Mouse (Mus musculus): ENCODE data around the gene Fam167b.
"Not testable (repeated sequence)": the region's sequence is repeated elsewhere in the genome, so short reads cannot be mapped to it uniquely, and the experiment has no call there.

Fam167b gene

DNA sequence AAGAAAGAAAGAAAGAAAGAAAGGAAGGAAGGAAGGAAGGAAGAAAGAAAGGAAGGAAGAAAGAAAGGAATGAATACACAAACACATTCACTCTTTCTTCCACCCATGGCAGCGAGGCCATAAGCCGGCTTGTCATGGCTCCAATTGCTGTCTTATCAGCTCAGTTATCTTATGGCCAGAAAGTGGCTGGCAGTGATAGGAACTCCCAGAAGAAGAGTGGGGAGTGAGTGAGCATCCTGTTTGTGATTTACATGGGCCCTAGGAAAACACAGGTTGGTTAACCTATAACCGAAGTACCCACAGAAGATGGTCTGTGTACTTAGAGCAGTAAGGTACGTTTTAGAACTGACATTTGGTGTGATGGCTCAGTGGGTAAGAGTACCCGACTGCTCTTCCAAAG lies 17.2 kb downstream of the Fam167b start:
- in situ Hi-C loops (cut with MseI, MboI) = no loop called here

DNA sequence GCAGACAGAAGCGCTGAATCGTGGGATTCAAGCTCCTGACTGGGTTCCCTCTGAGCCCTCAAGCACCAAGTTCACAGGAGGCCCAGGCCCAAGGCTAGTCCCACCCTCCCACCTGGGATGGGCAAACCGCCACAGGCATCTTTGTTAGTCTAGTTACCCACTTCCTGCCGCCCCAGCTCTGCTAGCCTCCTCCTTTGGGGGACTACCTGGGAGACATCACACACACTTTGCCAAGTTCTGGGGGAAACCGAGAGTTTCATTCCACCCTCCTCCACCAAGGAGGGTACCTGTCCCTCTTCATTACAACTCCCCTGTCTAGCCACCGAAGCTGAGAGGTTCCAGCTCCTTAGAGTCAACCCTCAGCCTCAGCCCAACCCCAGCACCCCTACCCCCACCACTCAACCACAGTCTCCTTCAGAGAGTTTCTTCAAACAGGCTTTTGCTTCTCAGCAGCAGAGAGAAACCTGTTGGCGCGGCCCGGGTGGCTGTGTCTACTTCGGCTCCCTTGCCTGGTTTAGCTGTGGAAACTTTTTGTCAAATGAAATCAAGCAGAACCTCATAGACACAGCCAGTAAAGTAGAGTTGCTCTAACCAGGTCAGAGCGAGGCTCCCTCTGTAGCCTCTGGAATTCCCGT lies 19.9 kb downstream of the Fam167b start:
- in situ Hi-C loops (cut with MseI, MboI) = no loop called here

DNA sequence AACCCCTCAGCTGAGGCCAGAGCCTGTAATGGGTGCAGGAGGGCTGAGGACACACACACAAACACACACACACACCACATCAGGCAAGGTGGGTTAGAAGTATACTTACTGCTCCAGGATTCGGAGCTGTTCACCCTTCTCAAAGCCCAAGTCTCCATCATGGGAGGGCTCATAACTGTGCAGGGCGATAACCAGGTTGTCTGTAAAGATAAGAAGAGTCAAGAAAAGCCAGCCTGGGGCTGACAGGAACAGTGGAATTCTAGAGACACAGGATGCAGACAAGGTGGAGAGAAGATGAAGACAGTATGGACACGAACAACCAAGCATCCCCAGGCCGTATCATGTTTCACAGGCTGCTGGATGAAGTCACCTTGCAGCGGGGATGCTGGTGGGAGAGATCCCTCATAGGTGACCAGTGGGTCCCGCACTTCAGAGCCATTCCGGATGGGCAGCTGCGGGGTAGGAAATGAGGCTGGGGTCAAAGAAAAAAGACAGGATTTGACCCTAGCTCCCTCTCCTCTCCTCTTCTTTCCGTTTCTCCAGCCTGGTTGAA lies 21.0 kb downstream of the Fam167b start:
- in situ Hi-C loops (cut with MseI, MboI) = no loop called here

DNA sequence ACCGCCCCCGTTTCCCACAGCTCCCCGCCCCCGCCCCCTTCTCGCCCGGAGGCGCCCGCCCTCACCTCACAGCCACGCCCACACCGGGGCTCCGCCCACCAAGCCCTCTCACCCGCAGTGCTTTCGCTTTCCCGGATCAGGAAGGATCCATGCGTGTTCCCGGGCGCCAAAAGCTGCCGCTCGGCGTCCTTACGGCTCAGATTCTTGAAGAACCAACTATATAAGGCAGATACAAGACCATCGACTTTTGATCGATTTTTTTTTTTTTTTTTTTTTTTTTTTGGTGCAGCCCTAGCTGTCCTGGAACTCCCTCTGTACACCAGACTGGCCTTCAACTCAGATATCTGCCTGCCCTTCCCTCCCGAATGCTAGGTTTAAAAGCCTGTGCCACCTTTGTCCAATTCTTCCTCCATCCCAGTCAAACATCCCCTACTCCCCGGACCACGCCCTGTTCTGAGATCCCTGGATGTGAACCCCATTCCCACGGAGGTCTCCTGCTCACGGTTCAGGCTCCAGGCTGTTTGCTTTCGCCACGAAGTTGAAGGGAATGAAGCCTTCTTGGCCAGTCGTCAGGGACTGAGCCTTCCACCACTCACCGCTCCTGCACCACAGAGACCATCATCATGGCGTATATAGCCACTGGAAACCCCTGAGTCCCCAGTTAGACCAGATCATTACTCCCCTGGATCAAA lies 21.7 kb downstream of the Fam167b start:
- in situ Hi-C loops (cut with MseI, MboI) = no loop called here

DNA sequence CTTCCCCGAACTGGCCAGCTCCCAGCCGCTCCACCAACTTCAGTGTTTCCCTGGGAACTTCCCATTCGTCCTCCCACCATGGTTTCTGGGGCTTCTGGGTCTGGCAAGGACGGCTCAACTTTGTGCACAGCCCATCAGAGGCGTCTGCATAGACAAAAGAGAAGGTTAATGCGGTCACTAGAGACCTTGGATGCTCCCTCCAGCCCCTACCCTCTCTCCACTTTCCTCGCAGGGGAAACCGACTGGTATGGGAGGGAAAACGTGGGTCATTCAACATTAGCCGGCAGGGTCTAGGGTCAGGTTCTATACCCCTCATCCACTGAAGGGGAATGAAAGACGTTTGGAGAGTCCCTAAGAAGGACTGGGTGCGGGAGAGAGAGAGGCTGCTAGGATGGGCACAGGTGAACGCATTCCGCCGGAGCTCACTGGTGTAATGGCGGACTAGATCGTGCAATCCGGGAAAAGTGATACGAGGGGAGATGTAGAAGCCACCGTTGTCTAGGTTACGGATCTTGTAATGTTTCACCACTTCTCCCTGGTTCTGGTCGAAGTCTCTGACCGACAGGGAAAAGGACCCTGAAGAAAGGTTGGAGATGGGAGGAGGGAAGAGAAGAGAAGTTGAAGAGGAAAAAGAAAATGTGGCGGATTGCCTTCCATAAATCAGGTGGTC lies 22.4 kb downstream of the Fam167b start:
- in situ Hi-C loops (cut with MseI, MboI) = no loop called here

DNA sequence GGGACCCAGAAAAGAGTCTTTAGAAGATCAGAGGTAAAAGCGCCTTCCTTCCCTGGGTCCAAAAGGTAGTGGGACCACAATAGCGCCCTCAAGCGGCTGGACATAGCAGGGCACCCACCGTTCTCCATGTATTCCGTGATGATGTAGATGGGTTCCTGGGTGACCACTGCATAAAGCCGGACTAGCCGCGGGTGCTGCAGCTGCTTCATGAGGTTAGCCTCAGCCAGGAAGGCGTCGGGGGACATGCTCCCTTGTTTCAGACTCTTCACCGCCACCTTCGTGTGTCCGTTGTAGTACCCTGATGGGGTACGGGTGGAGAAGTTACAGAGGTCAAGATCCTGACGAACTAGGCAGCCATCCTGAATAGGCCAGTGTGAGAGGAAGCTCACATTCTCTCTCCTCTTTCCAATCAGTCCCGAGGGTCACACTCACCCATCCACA lies 22.9 kb downstream of the Fam167b start:
- in situ Hi-C loops (cut with MseI, MboI) = no loop called here

DNA sequence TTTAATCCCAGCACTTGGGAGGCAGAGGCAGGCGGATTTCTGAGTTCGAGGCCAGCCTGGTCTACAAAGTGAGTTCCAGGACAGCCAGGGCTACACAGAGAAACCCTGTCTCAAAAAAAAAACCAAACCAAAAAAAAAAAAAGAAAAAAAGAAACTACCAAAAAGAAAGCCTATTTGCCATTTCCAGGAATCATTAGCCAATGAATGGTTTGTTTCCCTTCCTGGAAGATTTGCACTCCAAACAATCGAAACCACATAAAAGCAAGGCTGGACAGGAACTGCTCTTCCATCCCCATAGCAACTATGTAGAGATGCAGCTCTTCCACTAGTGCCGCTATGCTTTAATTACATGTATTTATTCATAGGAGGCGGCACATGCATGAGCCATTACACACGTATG lies 23.8 kb downstream of the Fam167b start:
- in situ Hi-C loops (cut with MseI, MboI) = not testable (repeated sequence)

DNA sequence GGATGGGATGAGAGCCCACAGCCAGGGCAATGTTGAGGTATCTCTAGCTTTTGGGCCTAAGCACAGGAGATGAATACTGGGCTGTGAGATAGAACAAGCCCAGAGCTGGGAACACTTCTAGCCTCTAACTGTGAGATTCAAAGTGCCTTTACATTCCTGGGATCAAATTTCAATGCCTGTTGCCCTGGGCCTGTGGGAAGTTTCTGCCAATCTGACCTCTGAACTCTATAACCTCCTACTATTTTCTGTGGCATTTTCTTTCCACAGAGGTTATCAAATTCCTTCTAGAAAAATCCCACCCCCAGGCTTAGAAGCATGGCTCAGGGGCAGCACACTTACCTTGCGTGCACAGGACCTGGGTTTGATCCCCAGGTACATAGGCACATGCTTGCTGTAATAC lies 28.1 kb downstream of the Fam167b start:
- in situ Hi-C loops (cut with MseI, MboI) = no loop called here

DNA sequence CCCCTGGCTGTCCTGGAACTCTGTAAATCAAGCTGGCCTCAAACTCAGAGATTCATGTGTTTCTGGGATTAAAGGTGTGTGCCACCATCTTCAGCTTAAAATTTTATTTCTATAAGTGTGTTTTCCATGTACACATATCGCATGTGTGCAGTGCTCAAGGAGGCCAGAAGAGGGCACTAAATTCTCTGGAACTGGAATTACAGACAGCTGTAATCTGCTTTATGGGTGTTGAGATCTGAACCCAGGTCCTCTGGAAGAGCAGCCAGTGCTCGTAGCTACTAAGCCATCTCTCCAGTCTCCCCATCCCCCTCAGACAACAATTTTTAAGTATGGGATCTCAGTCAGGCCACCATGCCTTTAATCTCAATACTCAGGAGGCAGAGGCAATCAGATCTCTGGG lies 29.0 kb downstream of the Fam167b start:
- in situ Hi-C loops (cut with MseI, MboI) = no loop called here

DNA sequence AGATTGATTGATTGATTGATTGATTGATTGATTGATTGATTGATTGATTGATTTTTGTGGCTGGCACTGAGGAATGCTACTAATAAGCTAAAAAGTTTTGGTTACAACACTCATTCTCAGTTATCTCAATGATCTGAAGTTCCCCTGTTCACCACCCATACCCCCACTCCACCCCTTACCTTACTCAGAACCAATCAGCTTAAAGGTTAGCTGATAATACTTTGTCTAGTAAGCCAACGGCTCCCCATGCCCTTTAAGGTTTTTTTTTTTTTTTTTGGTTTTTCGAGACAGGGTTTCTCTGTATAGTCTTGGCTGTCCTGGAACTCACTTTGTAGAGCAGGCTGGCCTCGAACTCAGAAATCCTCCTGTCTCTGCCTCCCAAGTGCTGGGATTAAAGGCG lies 30.7 kb downstream of the Fam167b start:
- in situ Hi-C loops (cut with MseI, MboI) = not testable (repeated sequence)

DNA sequence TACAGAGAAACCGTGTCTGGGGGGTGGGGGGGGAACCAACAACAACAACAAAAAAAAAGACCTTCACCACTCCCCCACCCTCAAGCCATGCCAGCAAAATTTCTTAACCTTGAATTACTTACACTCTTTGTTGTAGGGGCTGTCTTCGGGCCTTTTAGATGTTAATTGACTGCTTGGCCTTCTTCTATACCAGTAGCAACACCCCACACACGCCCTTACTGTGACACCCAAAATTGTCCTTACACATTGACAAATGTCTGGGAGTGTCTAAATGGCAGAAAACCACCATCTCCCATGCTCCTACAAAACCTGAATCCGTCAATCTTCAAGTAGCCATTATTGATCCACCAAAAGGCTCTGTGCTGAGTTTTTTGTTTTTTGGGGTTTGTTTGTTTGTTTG lies 34.2 kb downstream of the Fam167b start:
- in situ Hi-C loops (cut with MseI, MboI) = no loop called here

DNA sequence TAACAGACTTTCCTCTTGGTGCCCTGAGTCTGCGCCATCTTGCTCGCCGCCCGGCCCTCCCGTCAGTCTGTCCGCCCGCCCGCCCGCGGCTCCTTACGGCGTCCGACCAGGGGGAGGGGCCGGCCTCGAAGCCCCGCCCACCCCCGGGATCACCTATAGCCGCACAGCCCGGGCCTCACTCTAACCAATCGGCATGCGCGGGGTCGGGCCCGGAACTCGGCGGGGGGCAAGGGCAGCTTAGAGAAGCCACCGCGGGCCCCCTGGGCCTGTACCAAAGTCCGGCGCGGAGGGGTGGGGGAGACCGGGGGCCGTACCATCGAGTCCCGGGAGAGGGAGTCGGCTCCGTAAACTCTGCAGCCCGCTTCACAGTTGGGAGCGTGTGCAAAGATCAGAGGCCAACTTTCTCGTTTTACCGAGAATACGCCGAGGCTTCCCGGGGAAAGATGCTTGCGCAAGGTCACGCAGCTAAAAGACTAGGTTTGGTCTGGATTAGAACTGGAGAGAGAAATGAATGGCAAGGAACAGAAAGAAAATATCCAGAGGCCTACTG lies 35.7 kb downstream of the Fam167b start, which contains the start of gene Hdac1:
Gene Hdac1 (minus strand): TSS at position 122 of the 550 bp plus-strand sequence.
- in situ Hi-C loops (cut with MseI, MboI) = no loop called here

DNA sequence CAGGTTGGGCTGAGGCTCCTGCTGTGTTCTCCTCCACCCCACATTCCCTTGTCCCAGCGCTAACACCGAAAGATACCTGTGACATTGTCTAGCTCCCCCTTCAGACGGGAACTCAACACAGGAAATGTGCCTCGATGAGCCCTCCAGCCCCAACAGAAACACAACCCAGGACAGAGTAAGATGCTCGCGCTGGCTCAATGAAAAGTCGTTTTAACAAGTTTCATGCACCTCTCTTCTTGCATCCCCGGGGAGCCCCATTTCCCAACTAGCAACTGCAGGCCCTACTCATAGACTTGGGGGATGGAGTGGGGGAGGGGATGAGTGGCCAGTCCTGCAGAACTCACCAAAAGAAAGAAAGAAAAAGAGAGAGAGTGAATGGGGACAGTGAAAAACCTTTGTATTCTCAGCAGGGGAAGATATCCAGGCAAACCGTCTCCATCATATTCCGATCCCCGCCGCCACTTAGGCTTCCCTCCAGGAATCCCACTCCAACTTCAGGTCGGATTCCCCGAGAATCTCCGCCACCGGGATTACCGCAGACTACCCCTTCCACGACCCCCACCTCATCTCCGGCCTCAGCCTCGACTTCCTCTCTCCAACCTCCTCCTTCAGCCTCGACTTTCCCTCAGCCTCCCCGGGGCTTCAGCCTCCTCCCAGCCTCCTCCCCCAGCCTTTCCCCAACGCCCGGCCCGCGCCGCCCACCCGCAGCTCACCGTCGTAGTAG lies 36.3 kb downstream of the Fam167b start:
- in situ Hi-C loops (cut with MseI, MboI) = no loop called here

DNA sequence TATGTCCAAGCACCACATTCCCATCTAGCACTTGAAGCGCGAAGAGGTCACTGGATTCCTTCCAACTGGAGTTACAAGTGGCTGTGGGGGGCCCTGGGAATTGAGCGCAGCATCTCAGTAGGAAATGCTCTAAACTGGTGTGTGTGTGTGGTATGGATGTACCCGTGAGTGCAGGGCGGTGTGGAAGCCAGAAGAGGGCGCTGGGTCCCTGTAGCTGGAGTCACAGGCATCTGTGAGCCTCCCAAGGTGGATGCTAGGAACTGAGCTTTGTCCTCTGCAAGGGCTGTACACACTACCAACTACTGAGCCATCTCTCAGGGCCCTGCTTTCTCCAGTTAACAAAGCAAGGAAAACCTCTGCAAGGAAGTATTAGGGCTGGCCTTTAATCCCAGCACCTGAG lies 38.3 kb downstream of the Fam167b start:
- in situ Hi-C loops (cut with MseI, MboI) = no loop called here

DNA sequence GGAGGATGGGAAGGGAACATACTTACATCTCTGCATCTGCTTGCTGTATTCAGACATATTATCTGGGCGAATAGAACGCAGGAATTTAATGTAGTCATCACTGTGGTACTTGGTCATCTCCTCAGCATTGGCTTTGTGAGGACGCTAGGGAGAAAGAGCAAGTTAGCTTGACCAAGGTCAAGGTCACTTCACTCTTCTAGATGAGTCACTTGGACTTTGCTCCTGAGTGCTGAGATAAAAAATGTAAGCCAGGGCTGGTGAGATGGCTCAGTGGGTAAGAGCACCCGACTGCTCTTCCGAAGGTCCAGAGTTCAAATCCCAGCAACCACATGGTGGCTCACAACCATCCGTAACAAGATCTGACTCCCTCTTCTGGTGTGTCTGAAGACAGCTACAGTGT lies 49.4 kb downstream of the Fam167b start:
- in situ Hi-C loops (cut with MseI, MboI) = not testable (repeated sequence)
